ENCODE assay signal across 23 mouse cellular contexts in the genomic region with DNA sequence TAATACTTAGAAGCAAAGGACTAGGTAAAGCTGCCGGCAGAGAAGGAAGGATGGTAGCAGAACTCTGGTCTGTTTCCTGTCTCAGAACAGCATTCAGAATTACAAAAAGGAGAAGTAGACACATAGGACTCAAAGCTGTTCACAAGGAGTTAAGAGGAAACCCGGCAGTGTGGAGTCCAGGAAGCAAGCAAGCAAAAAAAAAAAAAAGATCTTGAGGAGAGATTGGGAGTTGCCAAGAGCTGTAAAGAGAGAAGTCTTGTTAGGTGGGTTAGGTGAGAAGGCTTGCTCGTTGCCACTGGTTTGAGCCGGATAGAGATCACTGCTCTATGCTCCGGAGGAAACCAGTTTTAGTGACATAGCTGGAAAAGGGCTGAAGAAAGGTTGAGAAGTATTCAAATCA. TPM values are rescaled to one million over a fixed set of nuclear protein-coding genes. Genes with fewer than 3 reads are reported as not detected.
DNase-seq lines count a peak whose midpoint lies in the region; ATAC-seq and TF ChIP-seq lines count a peak whose summit lies in the region.
"Had no signal": no experiment of that assay in that cellular context is flagged by ENCODE, and none has a peak within 500 bp of the region (broad histone marks: within the 10 kb centered on the region; RNA-seq: fewer than 3 reads in every experiment).

No protein-coding gene starts in this region.

- no peaks in the 10 kb centered on the region for H3K36me3 ChIP-seq in intestine, postnatal 0 days (ENCODE audit: control insufficient read depth, insufficient read depth)
- H3K36me3 ChIP-seq in forebrain, embryonic 13.5 days (ENCODE audit: poor library complexity, severe bottlenecking), result no peaks in the 10 kb centered on the region
- H3K36me3 ChIP-seq in midbrain, embryonic 10.5 days, result no peaks in the 10 kb centered on the region
- H3K36me3 ChIP-seq: forebrain, embryonic 15.5 days; heart, embryonic 13.5 days; hindbrain, embryonic 13.5 days; liver, embryonic 13.5 days; midbrain, embryonic 12.5 days had no signal

- H3K4me1 ChIP-seq in intestine, postnatal 0 days (replicated peaks; ENCODE audit: control insufficient read depth, insufficient read depth, low read length), result no peaks in the 10 kb centered on the region
- H3K4me1 ChIP-seq in forebrain, embryonic 13.5 days, result no peaks in the 10 kb centered on the region
- no peaks in the 10 kb centered on the region for H3K4me1 ChIP-seq in midbrain, embryonic 10.5 days
- H3K4me1 ChIP-seq: forebrain, embryonic 15.5 days; heart, embryonic 13.5 days; hindbrain, embryonic 13.5 days; liver, embryonic 13.5 days; midbrain, embryonic 12.5 days had no signal

- ATAC-seq in intestine, postnatal 0 days, result peak; percentile 56; the same call in 1 of the 2 replicates
- ATAC-seq in forebrain, embryonic 13.5 days, result no peak
- ATAC-seq: forebrain, embryonic 15.5 days had no signal

- TF ChIP-seq CTCF in intestine, postnatal 0 days (IDR thresholded peaks at IDR 0.05; ENCODE audit: low read depth), result no peak

- H3K9me3 ChIP-seq in intestine, postnatal 0 days (ENCODE audit: control insufficient read depth), result no peaks in the 10 kb centered on the region
- H3K9me3 ChIP-seq in forebrain, embryonic 13.5 days (replicated peaks), result no peaks in the 10 kb centered on the region
- no peaks in the 10 kb centered on the region for H3K9me3 ChIP-seq in midbrain, embryonic 10.5 days (replicated peaks)
- H3K9me3 ChIP-seq: forebrain, embryonic 15.5 days; heart, embryonic 13.5 days; hindbrain, embryonic 13.5 days; midbrain, embryonic 12.5 days had no signal

- 42% methylated on average over 5 of the region's 5 CpGs for WGBS in intestine, postnatal 0 days
- WGBS in forebrain, embryonic 13.5 days, result 90% methylated on average over 5 of the region's 5 CpGs
- 91% methylated on average over 5 of the region's 5 CpGs for WGBS in midbrain, embryonic 10.5 days

- no peak overlapping the region for H3K9ac ChIP-seq in intestine, postnatal 0 days (ENCODE audit: low read depth, low read length)
- H3K9ac ChIP-seq in forebrain, embryonic 13.5 days, result no peak overlapping the region
- H3K9ac ChIP-seq: forebrain, embryonic 15.5 days; heart, embryonic 13.5 days; hindbrain, embryonic 13.5 days; liver, embryonic 13.5 days; lung, embryonic 14.5 days; midbrain, embryonic 12.5 days had no signal

- peak; percentile 10 for DNase-seq in urinary bladder, postnatal 14 days (ENCODE audit: low spot score)
- no peak for DNase-seq in urinary bladder, postnatal 25 days (ENCODE audit: low spot score)
- peak; percentile 10 for DNase-seq in c-Kit-positive CD71-negative TER-119-negative erythroid progenitor cells, embryonic 14.5 days (ENCODE audit: low read depth)
- no peak for DNase-seq in spleen, adult 12 weeks (ENCODE audit: low spot score)
- no peak for DNase-seq in midbrain, embryonic 10.5 days (ENCODE audit: low spot score)
- DNase-seq: adrenal gland, adult 2 months; cerebellum, adult 8-10 months; cerebellum, postnatal 36 days; gastrocnemius, postnatal 14 days; heart, adult 2 months; heart, postnatal 14 days; kidney, postnatal 4 days; layer of hippocampus, adult 9-11 months; liver, embryonic 13.5 days; lung, embryonic 14.5 days had no signal

- no peaks in the 10 kb centered on the region for H3K27me3 ChIP-seq in intestine, postnatal 0 days (replicated peaks; ENCODE audit: control insufficient read depth, insufficient read depth, low read length)
- H3K27me3 ChIP-seq in forebrain, embryonic 13.5 days, result no peaks in the 10 kb centered on the region
- H3K27me3 ChIP-seq in midbrain, embryonic 10.5 days (ENCODE audit: low read depth, poor library complexity, severe bottlenecking), result no peaks in the 10 kb centered on the region
- H3K27me3 ChIP-seq: forebrain, embryonic 15.5 days; heart, embryonic 13.5 days; hindbrain, embryonic 13.5 days; liver, embryonic 13.5 days; midbrain, embryonic 12.5 days had no signal

- no peak overlapping the region for H3K4me3 ChIP-seq in intestine, postnatal 0 days (ENCODE audit: low read depth, low read length)
- H3K4me3 ChIP-seq in forebrain, embryonic 13.5 days, result no peak overlapping the region
- no peak overlapping the region for H3K4me3 ChIP-seq in midbrain, embryonic 10.5 days
- H3K4me3 ChIP-seq: forebrain, embryonic 15.5 days; heart, adult 2 months; heart, embryonic 13.5 days; hindbrain, embryonic 13.5 days; left cerebral cortex, adult 2 months; liver, embryonic 13.5 days; midbrain, embryonic 12.5 days had no signal

- no peak overlapping the region for H3K4me2 ChIP-seq in intestine, postnatal 0 days (replicated peaks; ENCODE audit: low read depth)
- H3K4me2 ChIP-seq in forebrain, embryonic 13.5 days, result no peak overlapping the region
- H3K4me2 ChIP-seq: forebrain, embryonic 15.5 days; heart, embryonic 13.5 days; hindbrain, embryonic 13.5 days; liver, embryonic 13.5 days; lung, embryonic 14.5 days; midbrain, embryonic 12.5 days had no signal

- H3K27ac ChIP-seq in intestine, postnatal 0 days (ENCODE audit: low read depth, low read length), result no peak overlapping the region
- no peak overlapping the region for H3K27ac ChIP-seq in forebrain, embryonic 13.5 days
- H3K27ac ChIP-seq in midbrain, embryonic 10.5 days (replicated peaks), result no peak overlapping the region
- H3K27ac ChIP-seq: forebrain, embryonic 15.5 days; heart, adult 2 months; heart, embryonic 13.5 days; hindbrain, embryonic 13.5 days; left cerebral cortex, adult 2 months; liver, embryonic 13.5 days; macrophage; midbrain, embryonic 12.5 days had no signal

RNA-seq across cellular contexts. Expression of a gene that starts 10.6 kb away (rescaled TPM):
- polyA plus RNA-seq in intestine, postnatal 0 days (2015; fragmentation: Nextera tagmentation; extraction: Ambion mirVana), result 204 and 208 TPM in 2 replicates
- not detected in 2 replicates for polyA plus RNA-seq in forebrain, embryonic 13.5 days (2015; fragmentation: Nextera tagmentation; extraction: Ambion mirVana)
- 0.16 and 0.22 TPM in 2 replicates for polyA plus RNA-seq in midbrain, embryonic 10.5 days (2016; fragmentation: Nextera tagmentation; extraction: Ambion mirVana)
- polyA plus RNA-seq: adrenal gland, adult 2 months; macrophage had no signal

Comparison
In these comparisons a context has a peak if more than half of its experiments do, and no peak if none do; other contexts are left out.
1. DNase-seq: peak in urinary bladder, postnatal 14 days (single experiment) and c-Kit-positive CD71-negative TER-119-negative erythroid progenitor cells, embryonic 14.5 days (single experiment); none in urinary bladder, postnatal 25 days (single experiment), spleen, adult 12 weeks (single experiment) and midbrain, embryonic 10.5 days (single experiment).
2. RNA of a gene that starts 10.6 kb away (polyA plus RNA-seq): 204 to 208 TPM in intestine, postnatal 0 days; 0.16 to 0.22 TPM in midbrain, embryonic 10.5 days and not detected in forebrain, embryonic 13.5 days; every median in the first group is over 100 times any median in the second.